Mouse (Mus musculus) frontal cortex, adult 2 months (tissue): ENCODE data around the gene Wdr20rt. TPM values are rescaled to one million over a fixed set of nuclear protein-coding genes. Genes with fewer than 3 reads are reported as not detected.
"Not testable (repeated sequence)": the region's sequence is repeated elsewhere in the genome, so short reads cannot be mapped to it uniquely, and the experiment has no call there.

Experiments used
- DNase-seq, 2 experiments: peaks; one replicate each; pipeline ENCODE4 v3.0.0; 2022; ENCODE audit warnings: low spot score in 1 of 2; ENCODE audit errors: extremely low spot score in 1 of 2
- polyA plus RNA-seq: library from polyadenylated mRNA; depleted of rRNA; stranded (reverse); fragments of >200 nt; gene quantifications from 2 replicates; pipeline ENCODE4 v1.2.3, GENCODE M21; 2012; rRNA removed

Gene Wdr20rt
- not detected in 2 replicates for polyA plus RNA-seq

GRCm38 (mm10) chr12:65225467-65225945 lies at the start of gene Wdr20rt:
Gene Wdr20rt, plus strand, starts transcription at chr12:65225517.
- DNase-seq = no peak

GRCm38 (mm10) chr12:65187365-65187764 lies 38.0 kb upstream of the Wdr20rt start:
- peak in 1 of 2 experiments; percentile 69 for DNase-seq

- no peak for DNase-seq
Observed at GRCm38 (mm10) chr12:65189213-65189612, 36.1 kb upstream of the Wdr20rt start.

GRCm38 (mm10) chr12:65194003-65194530 lies 31.2 kb upstream of the Wdr20rt start:
- peak; percentile 47 to 69 for DNase-seq

GRCm38 (mm10) chr12:65201812-65202211 lies 23.5 kb upstream of the Wdr20rt start:
- peak in 1 of 2 experiments; percentile 32 for DNase-seq

GRCm38 (mm10) chr12:65206431-65206830 lies 18.9 kb upstream of the Wdr20rt start:
- no peak for DNase-seq

GRCm38 (mm10) chr12:65216404-65216840 lies 8.9 kb upstream of the Wdr20rt start:
- DNase-seq = no peak

- peak in 1 of 2 experiments; percentile 5 for DNase-seq
Observed at GRCm38 (mm10) chr12:65228628-65229027, 3.3 kb downstream of the Wdr20rt start.

GRCm38 (mm10) chr12:65229041-65229440 lies 3.7 kb downstream of the Wdr20rt start:
- DNase-seq = no peak

GRCm38 (mm10) chr12:65232801-65233200 lies 7.5 kb downstream of the Wdr20rt start:
- DNase-seq = not testable (repeated sequence)

GRCm38 (mm10) chr12:65250116-65250738 lies 24.9 kb downstream of the Wdr20rt start:
- DNase-seq = no peak

GRCm38 (mm10) chr12:65256887-65257286 lies 31.6 kb downstream of the Wdr20rt start:
- DNase-seq = no peak

GRCm38 (mm10) chr12:65258212-65259138 lies 33.2 kb downstream of the Wdr20rt start:
- peak in 1 of 2 experiments; percentile 15 for DNase-seq

- DNase-seq = peak; percentile 14 to 48
Observed at GRCm38 (mm10) chr12:65259139-65260111, 34.1 kb downstream of the Wdr20rt start.

- no peak for DNase-seq
Observed at GRCm38 (mm10) chr12:65268311-65268984, 43.1 kb downstream of the Wdr20rt start.

- no peak for DNase-seq
Observed at GRCm38 (mm10) chr12:65269406-65269805, 44.1 kb downstream of the Wdr20rt start.

- peak in 1 of 2 experiments; percentile 54 for DNase-seq
Observed at GRCm38 (mm10) chr12:65273807-65274206, 48.5 kb downstream of the Wdr20rt start.
